Mouse (Mus musculus) megakaryocyte progenitor cell, adult 5-6 weeks (primary cell): ENCODE data around the gene Irf2. TPM values are rescaled to one million over a fixed set of nuclear protein-coding genes. Genes with fewer than 3 reads are reported as not detected.

ENCODE experiments used
- ATAC-seq: replicated peaks from 2 replicates; pipeline ENCODE4 v1.8.0; 2016; ENCODE audit warnings: mild to moderate bottlenecking, moderate TSS enrichment, inconsistent platforms; ENCODE audit not compliant: poor library complexity
- total RNA-seq, 2 experiments: library from RNA; stranded (forward) in 1 of 2; stranded (reverse) in 1 of 2; fragments of 157-497, 149-512 nt in 1 of 2; fragments of 200-1000 nt in 1 of 2; gene quantifications; 2 replicates each; pipeline versions ENCODE4 v1.2.3 to v1.2.4; 2015 to 2017

The Irf2 gene
- total RNA-seq, 2 experiments from 2014 or later = 11.9 to 56.6 TPM

DNA sequence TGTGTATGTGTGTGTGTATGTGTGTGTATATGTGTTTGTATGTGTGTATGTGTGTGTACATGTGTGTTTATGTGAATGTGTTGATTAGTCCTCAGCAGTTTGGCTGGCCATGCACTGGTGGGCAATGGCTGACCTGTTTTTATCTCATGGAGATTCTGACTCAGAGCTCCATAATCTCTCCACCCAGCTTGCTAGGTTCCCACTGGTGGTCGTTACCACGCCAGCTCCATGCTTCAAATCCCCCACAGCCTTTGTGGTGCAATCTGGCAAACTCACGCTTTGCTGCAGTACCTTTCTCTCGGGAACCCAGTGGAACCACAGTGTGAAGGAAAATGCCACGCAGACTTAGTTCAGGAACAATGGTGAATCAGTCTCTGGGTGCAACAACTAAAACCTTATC, 54.8 kb downstream of the Irf2 start:
- ATAC-seq = no peak

DNA sequence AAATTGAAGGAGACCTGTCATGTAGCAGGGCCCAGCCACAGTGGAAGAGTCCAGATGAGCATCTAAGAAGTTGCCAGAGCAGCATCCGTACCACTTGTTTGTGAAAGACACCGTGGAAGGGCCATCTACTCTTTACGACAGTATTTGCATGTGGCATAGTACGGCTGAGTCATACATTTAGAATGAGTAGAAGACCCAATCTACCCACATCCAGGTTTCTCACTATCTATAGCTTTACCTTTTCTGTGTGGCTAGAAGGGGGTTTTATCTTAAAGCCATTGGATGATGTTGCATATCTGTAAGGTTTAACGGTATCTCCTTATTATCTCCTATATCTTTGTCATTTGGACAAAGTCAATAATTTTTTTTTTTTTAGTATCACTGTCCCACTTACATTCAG, 59.7 kb downstream of the Irf2 start:
- 0 out of 2 replicates have a peak, but pooled peaks have one; percentile 23 for ATAC-seq

DNA sequence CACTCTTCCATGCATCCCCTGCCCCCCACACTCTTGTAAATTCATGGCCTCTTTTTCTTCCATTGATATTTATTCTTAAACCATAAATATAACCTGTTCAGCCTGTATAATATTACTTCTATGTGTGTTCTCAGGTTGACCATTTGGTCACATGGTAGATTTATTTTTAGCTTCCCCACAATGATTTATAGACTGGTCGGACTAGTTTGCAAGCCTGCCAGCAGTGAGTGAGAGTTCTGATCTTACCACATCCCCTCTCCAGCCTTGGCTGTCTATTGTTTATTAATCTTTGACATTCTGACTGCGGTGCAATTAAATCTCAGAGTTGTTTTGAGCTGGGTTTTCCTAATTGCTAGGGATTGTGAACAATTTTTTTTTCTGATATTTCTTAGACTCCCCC, 60.2 kb downstream of the Irf2 start:
- no peak for ATAC-seq

DNA sequence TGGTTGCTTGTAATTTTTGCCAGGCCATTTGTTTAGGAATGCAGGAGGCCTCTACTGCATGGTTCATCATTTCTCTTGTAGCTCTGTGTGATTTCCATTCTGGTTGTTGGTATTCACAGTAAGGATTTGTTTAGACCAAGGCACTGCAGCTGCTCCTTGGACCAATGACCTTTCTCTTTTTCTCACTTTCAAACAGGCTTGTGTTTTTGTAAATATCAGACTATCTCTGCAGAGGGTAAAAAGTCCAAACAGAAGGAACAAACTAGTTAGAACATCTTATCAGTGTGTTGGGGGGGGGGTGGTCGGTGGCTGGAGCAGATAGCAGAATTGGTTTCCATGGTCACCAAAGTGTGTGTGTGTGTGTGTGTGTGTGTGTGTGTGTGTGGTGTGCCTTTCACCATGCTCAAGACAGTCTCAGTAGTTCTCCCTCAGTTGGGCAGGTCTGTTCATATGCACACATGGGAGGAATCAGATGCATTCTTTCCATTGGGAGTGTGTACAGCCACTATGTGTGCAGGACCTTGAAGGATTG, 61.7 kb downstream of the Irf2 start:
- ATAC-seq = peak; percentile 51

DNA sequence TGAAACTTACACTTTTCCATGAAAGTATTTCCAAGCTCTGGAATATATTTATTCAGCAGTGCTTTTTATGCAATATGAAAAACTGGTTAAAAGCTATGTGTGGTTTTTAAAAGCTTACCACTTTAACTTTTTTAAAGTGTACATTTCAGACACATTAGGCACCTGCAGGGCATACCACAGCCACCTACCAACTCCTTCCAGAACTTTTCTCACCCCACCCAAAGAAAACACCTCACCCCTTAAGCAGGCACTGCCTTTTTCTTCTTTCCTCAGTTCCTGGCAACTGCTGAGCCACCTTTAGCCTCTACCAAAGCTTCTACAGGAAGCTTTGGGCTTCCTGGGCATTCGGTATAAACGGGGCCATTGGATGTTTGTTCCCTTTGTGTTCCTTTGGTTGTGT, 62.5 kb downstream of the Irf2 start:
- no peak for ATAC-seq

DNA sequence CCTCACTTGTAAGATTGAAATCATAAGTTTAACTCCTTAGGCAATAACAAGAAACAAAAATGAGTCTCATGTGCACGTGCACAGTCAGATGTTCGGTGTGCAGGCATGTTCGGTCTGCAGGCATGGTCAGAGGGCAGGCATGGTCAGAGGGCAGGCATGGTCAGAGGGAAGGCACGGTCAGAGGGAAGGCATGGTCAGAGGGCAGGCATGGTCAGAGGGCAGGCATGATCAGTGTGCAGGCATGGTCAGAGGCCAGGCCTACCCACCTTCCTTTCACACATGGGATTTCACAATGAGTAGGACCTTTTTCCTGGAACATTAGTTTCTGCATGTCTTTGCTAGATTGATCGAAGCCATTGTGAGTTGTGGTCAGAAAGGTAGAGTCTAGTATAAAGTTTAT, 65.2 kb downstream of the Irf2 start:
- ATAC-seq = no peak

DNA sequence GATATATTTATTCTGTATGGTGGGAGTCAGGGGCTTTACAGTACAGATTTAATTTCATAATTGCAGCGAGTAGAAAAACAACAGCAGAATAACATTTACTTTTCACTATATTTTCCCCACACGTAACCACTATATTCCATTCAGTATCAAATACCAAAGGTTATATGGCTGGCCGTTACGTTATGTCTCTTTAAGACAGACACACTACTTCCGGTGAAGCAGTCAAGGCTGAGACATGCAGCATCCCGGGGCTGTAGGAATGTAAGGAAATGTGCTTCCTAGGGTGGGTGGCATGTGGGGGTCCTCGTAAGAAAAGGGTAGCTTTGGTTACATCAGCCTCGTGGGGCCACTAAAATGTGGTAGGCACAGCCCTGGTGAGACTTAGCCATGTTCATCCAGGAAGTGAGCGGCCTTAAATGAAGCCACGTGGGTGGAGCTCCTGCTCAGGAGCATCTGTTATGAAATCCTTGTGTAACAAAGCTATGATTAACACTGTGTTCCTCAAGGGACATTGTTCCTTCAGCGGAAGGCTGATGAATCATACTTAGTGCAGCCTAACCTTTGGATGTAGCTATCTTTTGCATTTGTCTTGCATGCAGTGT, 71.6 kb downstream of the Irf2 start:
- ATAC-seq = peak; percentile 96

DNA sequence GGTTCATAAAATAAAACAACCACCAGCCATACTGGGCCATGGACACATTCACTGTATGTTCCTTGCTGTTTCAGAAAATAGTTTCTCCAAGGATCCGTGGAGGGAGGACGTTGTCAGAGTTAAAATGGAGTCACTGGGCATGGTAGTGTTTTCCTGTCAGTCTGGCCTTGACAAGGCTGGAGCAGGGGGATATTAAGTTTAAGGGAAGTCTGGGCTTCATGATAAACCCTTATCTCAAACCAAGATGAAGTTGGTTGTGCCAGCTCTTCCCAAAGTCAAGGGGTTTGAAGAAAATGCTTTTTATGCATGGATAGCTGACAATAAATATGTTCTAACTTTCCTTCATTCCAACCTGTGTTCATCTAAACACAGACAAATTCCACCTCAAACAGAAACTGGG, 72.4 kb downstream of the Irf2 start:
- ATAC-seq = peak; percentile 65

DNA sequence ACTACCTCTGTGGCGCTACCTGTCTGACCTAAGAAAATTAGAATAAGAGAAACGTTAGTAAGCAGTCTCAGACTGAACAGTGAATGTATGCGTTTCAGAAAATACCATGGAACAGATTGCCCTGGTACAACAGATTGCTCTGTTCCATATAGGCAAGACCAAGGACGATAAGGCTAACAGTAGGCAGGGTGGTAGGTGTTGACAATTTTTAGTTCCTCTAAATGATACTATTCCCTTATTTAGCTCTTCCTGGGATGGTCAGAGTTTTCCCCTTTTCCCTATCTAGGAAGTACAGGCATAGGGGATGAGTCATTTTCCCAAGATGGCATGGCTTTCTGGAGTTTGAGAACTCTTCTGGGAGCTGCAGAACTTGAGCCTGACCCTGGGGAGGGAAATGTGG, 73.4 kb downstream of the Irf2 start:
- ATAC-seq = no peak

DNA sequence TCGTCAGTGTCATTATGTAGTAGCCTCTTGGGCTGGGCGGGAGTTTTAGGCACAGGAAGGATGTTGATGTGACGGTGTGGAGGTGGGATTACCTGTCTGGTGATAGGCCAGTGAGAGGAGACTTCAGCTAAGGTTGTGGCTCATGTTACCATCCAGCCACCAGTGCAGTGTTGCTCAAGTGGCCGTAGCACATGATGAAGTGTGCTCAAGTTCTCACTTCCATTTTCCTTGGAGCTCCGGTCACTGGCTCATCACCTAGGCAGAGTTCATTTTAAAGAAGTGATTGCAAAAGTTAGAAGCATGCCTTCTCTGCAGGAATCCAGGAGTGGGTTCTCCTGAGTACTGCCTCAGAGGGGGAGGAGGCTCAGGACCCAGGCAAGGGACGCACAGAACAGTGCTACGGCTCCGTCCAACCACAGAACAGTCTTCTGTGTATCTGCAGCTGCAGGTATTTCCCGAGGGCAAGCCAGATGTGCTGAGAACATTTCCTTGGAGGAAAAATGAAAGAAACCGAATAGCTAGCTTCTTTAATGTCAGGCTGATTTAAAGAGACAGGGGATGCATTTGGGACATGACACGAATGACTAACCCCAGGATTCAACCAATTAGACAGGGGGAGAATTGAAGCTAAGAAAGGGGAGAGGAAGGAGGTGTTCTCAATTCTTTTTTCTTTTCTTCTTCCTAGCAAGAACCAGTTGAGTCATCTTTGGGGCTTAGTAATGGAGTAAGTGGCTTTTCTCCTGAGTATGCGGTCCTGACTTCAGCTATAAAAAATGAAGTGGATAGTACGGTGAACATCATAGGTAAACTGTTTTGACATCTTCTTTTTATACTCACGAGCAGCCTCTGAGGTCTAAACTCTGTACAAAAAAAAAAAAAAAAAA, 78.8 kb downstream of the Irf2 start:
- peak; percentile 72 for ATAC-seq

DNA sequence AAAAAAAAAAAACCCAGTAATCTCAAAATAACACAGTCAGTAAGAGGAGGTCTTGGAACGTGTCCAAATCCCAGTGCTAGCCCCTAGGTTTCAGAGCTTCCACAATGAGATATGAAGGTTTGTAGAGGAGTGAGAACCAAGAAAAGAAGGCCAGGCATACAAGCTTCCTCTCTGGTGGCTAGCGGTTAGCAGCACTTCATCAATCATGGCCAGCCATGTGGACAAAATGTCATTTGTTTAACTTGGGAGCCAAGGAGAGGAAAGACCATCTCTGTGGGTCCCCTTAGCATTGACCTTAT, 79.4 kb downstream of the Irf2 start:
- peak; percentile 85 for ATAC-seq

DNA sequence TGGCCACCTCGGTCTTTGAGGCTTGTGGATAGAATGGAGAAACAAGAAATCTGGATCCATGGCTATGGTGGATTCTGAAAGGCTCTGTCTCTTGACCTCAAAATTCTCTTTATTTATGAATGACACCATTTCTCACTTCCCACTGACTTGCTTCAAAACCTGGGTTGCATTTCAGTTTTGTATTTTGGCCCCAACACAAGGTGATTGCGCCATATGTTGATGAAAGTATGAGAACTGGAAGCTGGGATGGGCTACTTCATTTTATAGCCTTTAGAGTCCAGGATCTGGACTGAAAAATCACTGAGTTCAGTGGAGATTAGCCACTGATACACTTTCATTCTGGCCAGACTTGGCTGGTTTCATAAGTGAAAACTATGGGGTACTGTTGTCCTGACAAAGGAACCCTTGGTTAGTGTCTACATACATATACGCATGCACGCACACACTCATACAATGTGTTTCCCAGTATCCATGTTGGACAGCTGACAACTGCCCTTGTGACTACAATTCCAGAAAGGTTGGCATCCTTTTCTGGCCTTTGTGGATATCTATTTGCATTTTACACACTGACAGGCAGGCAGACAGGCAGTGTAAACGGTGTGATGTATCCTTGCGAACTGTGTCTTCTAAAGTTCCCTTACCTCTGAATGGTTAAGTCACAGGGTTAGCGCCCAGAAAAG, 89.3 kb downstream of the Irf2 start:
- peak; percentile 26; the same call in 1 of the 2 replicates for ATAC-seq

DNA sequence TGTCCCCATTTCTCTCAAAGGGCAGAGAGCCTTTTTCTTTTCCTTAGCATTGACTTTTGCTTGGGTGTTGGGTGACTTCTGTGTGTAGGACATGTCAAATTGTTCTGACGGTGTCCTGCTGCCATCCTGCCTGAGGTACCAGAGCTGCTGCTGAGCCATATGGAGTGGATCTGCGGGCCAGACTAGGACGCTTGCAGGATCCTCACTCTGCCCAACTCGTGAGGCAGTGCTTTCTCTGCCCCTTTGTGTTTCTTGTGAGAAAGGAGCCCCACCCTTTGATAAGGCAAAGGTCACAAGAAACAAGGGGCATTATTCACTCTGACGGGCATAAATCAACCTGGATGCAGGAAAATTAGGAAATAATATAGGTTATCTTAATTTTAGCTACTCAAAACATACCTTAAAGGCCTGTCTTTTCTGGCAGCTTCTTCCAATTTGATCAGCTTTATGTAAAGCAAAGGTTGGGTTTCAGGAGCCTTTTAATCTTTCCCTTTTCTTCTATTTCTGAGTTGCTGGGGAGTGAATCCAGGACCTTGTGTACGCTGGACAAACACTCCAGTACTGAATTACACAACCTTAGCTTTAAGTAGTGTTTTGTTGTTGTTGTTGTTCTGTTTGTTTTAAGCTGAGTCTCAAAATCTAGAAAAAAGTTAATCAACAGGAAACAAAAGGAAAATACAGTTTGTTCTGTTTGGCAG, 90.0 kb downstream of the Irf2 start:
- ATAC-seq = no peak

DNA sequence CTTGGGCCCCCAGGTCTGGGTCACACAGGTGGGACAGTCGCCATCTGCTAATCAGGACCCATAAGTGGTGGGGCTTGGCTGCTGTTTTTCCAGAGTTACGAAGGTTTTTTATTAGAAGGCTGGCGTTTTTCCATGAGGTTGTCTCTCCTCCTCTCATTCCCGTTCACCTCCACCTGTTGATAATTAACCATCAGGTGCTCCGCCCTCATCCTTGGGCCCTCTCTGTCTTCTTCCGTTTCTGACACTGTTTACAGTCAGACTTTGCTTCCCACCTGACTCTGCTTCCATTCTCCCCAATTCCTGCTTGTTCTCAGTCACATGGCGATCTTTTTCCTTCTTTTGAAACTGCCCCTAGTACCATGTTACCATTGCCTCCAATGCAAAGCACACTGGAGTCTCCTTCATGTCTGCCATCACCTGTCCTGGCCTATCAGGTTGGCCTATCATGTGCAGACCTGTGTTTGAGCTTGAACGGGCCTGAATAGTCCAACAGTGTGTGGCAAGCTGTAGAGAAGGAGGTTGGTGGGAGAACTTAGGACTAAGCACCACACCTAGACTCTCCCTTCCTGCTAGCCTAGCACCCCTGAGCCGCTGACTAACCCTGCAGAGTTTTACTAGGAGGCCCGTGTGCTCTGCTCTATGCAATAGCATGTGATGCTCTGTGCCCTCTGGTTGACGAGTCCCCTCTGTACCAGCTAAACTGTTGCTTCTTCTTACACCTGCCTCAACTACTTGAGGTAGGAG, 90.8 kb downstream of the Irf2 start:
- no peak for ATAC-seq

DNA sequence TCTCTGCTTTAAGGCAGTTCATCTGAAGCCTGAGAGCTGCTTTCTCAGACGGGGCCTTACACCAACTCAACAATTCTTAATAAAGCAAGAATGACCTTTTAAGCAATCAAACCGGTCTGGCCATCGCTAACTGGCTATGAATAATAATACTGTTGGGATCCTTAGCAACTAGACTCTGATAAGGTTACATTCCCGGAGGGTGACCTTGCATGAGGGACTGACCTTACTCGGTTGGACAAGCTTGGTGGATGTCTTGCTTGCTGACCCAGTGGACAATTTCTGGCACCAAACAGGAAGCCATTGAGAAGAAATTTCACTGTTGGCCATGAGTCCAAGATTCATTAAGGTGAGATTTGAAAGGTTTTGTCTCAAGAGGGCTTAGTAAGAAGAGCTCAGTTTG, 92.4 kb downstream of the Irf2 start:
- ATAC-seq = no peak

DNA sequence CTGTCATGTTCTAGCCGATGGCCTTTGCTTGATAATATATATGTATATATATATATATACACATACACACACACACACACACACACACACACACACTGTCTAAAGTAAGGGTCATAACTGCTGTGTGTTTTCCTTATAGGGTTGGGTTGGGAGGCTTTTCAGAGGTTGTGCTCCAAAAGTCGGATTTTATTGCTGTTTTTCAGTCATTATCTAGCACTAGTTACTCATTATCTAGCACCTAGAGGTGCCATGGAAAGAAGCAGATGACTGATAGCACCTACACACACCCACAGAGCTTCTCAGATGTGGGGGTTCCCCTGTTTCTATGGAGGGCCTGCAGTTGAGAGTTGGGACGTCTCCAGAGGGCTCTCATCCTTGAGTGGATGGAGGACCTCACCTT, 92.9 kb downstream of the Irf2 start:
- ATAC-seq = no peak

DNA sequence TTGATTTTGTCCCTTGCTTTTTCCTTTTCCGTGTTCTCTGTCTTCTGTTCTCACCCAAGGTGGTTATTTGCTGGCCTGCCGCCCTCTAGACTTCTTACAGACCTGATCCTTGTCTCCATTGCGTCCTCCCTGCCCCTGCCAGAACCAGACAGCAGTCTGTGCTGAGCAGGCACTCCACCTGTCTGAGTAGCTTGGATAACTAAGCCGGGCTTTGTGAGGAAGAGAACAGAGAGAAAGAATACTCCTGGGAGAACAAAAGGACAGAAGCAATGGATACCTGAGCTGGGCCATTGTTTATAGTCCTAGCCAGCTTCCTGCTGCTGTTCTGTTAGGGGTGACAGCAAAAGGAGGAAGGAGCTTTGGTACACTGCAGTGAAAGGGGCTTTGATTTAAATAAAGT, 94.2 kb downstream of the Irf2 start:
- no peak for ATAC-seq

DNA sequence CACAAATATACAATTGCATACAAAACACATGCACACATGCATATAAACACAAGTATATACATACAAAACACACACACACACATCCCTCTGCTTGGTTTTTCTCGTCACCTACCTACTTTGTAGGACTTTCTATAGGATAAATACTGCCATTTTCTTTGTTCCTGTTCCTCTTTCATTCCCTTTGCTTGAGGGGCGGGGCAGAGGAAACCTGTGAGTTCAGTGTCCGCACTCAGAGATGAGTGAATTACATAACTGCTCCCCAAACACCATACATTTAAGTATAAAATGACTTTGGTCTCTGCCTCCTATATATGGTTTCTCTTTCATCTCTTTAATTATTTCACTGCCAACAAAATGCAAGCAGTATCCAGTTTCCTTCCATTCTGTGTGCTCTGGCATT, 94.9 kb downstream of the Irf2 start:
- ATAC-seq = peak; percentile 81

DNA sequence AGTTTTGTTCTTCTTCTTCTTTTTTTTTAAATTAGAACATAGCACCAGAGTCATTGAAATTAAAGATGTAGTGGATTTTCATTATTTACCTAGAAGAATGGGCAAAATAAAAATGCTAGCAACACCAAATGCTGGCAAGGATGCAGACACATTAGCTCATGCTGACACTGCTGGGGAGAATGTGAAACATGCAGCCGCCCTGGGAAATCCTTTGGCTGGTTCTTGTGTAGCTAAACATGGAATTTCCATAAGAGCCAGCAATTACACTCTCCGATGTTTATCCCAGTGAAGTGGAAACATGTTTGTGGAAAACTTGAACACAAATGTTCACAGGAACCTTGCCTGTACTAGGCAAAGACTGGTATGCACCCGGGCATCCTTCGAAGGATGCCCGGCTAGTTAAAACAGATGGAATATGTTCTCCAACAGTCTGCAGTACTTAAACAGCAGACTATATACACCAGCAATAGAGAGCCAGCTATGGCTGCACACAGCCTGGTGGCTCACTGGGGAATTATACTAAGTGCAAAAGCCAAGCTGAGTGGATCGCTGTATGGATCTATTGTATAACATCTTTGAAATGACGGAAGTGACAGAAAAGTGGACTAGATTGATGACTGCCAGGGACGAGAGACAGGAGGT, 96.6 kb downstream of the Irf2 start:
- no peak for ATAC-seq

DNA sequence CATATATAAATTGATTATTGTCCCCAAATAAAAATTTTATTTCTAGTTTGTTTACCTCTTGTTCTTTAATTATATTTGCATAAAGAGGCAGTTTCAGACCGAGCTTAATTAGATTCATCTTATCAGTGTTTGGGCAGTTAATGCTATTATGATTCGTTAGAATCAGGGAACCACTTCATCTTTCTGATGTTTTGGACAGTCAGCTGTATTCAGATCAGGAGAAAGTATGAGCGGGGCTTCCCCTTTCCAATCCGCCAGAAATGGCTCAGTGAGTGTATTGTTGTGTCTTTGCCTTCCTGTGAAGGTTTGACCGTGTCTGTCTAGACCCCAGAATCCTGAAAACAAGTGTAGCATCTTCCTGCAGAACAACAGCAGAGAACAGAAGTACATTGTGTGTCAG, 97.4 kb downstream of the Irf2 start:
- ATAC-seq = no peak
